Mouse (Mus musculus) hematopoietic stem cell, adult 5-6 weeks (primary cell): ENCODE results near the gene Tex45. TPM values are rescaled to one million over a fixed set of nuclear protein-coding genes. Genes with fewer than 3 reads are reported as not detected.

Source experiments
- ATAC-seq, 2 experiments: fragments of 125-278 bp in 1 of 2; replicated peaks in 1 of 2; 2 replicates each; pipeline ENCODE4 v1.8.0; 2016 to 2017; ENCODE audit warnings: inconsistent platforms in 2 of 2, mild to moderate bottlenecking in 2 of 2, moderate number of reproducible peaks in 2 of 2, low read depth in 1 of 2, moderate TSS enrichment in 1 of 2; ENCODE audit not compliant: low FRiP score in 2 of 2, poor library complexity in 2 of 2, severe bottlenecking in 2 of 2, insufficient read depth in 1 of 2, low TSS enrichment in 1 of 2
- total RNA-seq: library from RNA; stranded (forward); fragments of 172-1452, 232-1000 nt; gene quantifications from 2 replicates; pipeline ENCODE4 v1.2.3, GENCODE M21; 2017

The Tex45 gene
- total RNA-seq, result not detected in 2 replicates

DNA sequence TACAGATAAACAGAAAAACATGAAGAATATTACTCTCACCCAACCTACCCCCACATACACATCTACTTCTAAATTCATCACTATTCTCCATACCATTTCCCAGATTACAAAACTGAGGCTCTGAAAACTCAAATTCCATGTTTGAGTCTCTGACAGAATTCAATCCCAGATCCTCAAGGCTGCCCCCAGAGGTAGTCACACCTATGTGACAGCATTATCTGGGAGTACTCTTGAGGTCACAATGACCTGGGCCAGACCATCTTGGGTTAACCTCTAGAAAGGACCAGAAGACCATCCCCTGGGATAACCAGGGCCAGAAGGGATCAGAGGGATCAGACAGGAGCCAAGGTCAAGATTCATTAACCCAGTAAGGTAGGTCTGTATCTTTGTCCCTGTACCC is at the start of gene Tex45:
Gene Tex45 (plus strand): TSS at position 301 of the 400 bp plus-strand sequence.
- ATAC-seq, result no peak

DNA sequence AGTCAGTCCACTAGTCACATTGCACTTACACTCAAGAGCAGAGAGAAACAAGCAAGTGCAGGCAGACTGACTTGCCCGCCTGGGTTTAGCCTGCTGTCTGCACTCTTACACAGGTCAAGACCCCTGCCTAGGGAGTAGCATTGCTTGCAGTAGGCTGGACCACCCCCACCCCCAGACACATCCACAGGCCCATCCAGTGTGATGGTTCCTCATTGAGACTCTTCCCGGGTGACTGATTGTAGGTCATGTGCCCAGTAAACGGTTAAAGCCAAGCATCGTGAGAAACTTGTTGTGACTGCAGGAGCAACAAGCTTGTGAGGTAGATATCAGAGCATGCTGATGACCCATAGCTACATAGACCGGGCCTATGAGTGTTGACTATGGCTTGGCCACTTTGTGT is 49.2 kb upstream of the Tex45 start:
- no peak for ATAC-seq

DNA sequence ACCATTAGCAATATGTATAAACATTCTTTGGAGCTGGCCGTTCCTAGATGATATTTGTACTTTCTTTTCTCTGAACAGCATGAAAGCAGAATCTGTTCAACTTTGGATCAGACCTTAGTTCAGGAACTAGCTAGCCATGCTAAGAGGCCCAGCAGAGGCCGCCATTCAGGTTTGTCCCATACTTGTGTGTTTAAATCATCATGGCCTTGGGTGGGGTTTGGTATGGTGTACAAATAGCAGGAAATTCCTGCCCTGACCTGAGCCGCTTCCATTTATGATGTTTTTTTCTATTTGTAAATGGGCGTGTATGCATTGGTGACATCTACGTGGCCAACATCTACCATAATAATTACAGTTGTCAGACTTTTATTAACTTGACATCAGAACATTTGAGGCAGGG is 45.4 kb upstream of the Tex45 start:
- no peak for ATAC-seq

DNA sequence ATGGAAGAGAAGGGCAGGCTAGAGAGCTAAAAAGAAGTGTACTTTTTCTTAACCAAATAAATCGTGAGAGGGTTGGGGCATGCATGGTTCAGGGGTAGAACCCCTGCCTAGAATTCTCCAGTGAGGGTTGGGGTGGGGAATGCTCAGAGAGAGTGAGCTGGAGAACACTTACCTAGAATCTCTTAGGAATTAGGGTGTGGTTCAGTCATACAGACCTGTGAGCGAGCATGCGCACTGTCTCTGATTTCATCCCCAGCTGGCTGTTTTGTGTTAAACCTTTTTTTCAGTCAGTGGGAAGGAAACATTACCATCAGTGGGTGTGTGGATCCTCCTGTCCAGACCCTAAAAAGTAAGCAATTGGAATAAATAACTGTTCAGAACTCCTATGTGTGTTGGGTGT is 44.5 kb upstream of the Tex45 start:
- no peak for ATAC-seq

DNA sequence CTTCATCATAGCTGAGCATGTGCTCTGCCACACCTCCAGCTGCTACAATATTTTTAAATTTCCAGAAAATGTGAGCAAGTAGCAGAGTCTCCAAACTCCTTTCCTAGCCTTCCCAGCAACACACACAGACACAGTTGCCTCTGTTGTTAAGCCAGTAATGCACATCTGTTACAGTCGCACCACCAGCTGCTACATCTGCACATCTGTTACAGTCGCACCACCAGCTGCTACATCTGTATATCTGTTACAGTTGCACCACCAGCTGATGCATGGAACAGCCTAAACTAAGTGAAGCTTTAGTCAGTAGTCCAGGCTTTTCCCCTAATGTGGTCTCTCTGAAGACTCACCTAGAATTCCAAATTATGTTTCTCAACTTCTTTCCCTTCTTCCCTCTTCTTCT is 42.2 kb upstream of the Tex45 start:
- no peak for ATAC-seq

DNA sequence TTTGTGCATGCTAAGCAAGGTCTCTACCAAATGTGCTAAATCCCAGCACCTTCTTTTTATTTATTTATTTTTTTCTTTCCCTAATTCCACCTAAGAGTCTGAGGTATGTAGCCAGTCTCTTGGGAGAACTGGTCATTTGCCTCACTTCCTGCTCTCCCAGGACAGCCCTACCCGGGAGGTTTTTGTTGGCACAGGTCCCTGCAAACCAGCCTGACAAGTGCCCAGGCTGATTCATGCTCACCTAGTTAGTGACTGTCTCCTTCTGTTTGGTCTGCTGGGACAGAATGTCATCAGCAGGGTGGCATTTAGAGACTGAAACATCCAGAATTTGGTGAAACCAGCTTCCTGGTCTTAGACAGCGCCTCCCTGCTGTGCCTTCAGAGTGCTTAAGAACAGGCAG is 40.7 kb upstream of the Tex45 start:
- no peak for ATAC-seq

DNA sequence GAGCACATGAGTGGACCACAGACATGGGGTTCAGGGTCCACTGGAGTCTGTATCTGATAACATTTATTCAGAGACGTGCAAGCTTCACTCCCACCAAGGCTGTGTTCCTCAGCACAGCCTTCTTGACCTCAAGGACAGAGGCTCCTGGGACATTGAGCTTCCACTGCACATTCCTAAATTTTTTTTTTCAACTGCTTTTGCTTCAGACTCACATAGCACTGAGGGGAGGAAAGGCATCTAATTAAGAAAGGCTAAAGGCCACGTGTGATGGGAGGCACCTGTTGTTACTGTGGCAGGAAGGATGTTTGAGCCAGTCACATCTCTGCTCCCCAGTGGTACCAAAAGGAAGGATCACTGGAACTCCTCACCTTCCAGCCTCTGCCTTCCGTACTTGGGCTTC is 39.5 kb upstream of the Tex45 start:
- ATAC-seq, result no peak

DNA sequence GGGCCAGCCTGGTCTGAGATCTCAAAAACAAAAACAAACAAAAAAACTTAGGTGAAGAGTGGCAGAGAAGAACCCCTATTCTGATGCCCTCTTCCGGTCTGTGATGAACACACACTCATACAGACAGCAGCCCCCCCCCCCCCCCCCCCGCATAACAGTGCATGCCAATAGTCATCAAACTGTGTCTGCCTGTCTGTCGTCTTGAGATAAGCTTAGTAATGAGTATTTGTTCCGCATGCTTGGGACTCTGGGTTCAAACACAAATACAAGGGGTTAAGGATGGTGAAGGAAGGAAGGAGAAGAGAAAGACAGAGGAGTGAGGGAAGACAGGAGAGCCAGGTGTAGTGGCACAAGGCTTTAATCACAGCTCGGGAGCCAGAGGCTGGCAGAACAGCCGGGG is 34.2 kb upstream of the Tex45 start:
- ATAC-seq, result no peak

DNA sequence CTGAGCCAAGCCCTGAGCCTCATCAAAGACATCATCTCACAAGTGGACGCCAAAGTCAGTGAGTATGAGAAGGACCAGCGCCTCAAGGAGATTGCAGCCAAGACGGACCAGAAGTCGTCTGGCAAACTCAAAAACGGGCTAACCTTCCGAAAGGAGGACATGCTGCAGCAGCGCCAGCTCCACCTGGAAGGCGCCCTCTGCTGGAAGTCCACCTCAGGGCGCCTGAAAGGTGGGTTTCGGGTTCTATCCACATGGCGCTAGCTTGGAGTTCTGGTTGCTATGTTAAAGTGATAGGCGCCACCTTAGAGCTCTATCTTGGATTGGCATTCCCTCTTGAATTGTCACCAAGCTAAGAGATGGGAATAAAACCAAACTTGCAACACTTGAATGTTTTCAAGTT is 31.2 kb upstream of the Tex45 start:
- 0 out of 4 replicates have a peak, but pooled peaks of 1 of the 2 experiments have one; percentile 24 for ATAC-seq

DNA sequence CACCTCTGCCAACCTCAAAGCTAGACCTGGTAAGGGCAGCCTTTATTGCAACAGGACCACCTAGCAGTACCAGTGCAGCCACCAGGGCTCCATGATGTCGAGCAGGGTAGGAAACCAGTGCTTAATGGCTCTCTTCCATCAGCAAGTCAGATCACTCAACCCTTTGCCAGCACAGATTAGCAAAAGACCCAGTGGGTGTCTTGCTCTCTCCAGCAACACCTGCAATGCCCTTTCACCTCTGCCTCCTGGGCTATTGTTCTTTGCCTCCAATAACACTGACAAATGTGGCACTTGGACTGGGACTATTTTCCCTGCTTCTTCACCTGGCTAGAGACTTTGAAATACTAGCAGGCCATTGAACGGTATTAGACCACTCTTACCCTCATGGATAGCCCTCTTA is 21.4 kb upstream of the Tex45 start:
- ATAC-seq, result no peak

DNA sequence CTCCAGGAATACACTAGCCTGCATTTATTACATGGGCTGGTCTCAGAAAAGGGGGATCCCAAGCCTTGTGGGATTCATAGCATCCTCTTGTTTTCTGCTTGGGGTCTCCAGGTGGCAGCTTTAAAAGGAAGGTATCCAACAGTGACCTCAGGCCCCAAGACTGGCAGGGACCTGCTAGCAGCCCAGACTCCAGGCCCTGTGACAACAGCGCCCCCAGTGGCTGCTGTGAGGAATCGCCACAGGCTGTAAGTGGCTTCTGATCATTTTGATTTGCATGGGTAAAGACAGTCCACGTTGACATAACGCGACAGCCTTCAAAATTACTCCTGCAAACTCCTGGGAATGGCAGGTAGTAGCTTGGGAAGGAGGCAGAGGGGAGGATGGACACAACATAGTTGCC is 20.0 kb upstream of the Tex45 start:
- peak in 1 of 2 experiments; percentile 63; a peak in 1 of 4 replicates for ATAC-seq

DNA sequence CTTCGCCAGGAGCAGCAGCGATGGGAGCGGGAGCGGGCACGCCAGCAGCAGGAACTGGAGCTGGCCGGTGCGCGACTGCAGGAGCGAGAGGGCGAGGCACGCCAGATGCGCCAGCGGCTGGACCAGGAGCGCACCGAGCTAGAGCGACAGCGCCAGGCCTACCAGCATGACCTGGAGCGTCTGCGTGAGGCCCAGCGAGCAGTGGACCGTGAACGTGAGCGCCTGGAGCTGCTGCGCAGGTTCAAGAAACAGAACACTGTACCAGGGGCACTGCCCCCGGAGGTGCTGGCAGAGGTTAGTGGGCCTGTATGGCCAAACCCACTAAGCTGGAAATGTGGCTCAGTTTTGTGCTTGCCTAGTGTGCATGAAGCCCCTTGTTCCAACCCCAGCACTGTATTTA is 18.7 kb upstream of the Tex45 start:
- no peak for ATAC-seq

DNA sequence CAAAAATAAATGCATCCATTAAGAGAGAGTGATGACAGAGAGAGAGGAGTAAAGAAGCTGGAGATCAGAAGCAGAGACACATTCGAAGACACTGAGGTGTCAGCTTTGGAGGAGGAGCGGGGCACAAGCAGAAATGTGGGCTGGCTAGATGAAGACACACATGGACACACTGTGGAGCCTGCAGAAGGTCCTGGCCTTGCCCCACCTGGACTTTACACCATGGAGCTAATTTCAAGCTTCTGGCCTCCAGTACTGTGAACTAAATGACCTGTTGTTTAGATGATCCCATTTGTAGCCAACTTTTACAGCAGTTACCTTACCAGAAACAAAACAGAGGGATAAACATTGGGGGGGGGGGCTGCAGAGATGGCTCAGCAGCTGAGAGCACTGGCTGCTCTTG is 7.4 kb upstream of the Tex45 start:
- ATAC-seq, result no peak

DNA sequence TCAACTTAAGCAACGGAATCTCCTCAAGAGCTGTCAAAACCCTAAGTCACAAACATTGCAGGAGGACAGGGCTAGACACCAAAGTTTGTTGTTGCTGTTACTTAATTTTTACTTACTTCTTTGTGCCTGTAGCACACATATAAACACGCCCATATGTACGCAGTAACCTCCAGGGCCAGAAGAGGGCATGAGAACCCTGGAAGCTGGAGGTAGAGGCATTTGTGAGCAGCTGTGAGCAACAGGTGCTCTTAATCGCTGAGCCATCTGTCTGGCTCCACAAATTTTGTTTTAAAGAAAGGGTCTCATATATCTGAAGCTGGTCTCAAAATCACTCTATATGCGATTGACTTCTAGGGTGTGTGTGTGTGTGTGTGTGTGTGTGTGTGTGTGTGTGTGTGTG is 6.4 kb upstream of the Tex45 start:
- ATAC-seq, result peak in 1 of 2 experiments; percentile 38; a peak in 2 of 4 replicates

DNA sequence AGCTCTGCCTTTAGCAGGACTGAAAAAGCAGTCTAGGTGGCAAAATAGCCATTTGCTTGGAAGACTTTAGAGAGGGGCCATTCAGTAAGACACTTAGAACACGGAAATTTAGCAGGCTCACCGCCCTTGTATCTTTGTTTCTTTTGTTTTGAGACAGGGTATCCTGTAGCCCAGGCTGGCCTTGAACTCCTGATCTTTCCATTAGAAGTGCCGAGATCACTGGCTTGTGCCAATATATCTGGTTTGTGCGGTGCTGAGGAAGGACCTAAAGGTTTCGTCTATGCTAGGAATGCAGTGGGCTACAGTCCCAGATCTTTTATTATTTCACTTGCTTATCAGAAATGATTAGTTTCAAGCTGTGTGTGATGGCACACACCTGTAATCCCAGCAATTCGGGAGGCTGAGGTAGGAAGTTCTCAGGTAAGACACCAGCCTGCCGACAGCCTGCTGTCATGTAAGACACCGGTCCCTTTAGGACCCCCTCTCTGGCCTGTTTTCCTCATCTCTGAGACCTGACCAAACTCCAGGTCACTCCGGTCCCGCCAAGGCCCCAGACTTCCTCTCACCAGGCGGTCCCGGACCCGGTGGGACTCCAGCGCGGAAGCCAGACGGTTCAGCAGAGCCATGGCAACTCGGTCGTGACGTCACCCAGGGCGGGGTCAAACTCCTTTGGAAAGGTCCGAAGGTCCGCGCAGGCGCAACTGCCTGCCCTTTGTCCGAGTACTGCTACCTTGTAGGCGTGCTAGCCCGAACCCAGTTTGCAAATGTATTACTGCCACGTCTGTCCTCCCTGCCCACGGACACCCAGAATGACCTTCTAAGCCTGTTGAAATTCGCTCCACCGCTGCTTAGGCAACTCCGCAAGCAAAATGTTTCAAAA is 3.4 kb upstream of the Tex45 start, which contains the start of gene Pex11g:
Gene Pex11g (minus strand): TSS at position 675 of the 880 bp plus-strand sequence.
- ATAC-seq, result peak; percentile 93 to 94

DNA sequence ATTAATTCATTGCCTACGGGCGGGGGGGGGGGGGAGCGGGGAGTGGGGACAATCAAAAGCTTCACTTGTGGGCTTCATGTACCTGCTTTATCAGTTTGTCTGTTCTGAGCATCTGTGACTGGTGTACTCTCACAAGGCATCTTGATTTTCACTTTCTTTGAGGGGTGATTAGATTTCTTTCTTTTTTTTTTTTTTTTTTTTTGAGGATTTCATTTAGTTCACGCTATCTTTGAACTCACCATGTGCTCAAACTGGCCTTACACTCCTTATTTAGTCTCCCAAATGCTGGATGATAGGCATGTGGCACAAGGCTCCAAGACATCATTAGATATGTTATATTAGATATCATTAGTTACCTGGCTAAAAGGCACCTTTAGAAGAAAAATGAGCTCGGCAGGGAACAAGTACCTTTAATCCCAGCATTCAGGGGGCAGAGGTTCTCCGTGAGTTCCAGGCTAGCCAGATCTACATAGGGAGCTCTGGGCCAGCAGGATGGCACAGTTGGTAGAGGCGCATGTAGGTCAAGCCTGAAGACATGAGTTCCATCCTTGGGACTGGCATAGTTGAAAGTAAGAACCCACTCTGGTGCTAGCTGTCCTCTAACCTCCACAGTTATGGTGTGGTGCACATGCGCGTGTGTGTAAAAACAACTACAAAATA is 2.6 kb upstream of the Tex45 start:
- no peak for ATAC-seq

DNA sequence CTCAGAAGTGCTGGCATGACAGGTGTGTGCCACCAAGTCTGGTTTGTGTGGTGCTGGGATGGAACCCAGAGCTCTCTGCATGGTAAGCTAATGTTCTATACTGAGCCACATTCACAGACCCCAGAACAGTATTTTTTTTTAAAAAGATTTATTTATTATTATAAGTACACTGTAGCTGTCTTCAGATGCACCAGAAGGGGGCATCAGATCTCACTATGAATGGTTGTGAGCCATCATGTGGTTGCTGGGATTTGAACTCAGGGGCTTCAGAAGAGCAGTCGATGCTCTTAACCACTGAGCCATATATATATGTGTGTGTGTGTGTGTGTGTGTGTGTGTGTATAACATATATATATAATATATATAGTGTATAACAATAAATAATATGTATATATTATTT is 1.8 kb upstream of the Tex45 start:
- no peak for ATAC-seq

DNA sequence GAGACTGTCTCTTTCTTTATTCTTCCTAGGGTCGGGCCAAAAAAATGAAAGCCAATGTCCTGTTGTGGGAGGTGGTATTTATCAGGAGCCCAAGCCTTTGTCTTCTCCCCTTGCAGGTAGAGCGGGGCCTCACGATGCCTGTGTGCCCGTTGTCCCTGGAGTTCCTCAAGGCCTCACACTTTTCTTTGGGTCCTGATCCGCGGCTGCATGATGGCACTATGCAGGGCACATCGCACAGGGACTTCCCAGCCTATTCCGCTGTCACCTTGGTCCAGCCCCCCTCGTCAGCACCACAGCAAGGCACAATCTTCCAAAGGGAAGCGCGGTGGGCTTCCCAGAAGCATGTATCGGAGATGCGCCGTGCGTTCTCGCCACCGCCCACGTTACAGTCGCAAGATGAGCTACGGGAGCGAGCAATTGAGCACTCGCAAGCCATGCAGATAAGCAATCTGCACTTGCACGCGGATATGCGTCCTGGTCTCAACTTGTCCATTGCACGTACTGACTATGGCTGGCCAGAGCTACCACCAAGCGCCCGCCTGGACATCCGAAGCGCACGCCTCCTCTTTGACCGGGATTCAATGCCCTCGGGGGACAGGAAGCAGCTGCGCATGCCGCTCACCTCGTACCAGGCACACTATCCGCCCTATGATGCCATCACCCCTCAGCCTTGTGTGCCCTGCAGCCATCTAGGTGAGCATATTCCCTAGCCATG is 5.2 kb downstream of the Tex45 start:
- peak; percentile 37 to 42; a peak in 1 of 4 replicates for ATAC-seq
